Mouse (Mus musculus) heart, adult 9 months (tissue): ENCODE measurements around the gene Mef2d.

Experiments used
- DNase-seq, 2 experiments: peaks; one replicate each; pipeline ENCODE4 v3.0.0; 2022; ENCODE audit warnings: low spot score in 2 of 2

The Mef2d gene

GRCm38 (mm10) chr3:88207451-88208100 is 65.4 kb downstream of the Mef2d start:
- no peak for DNase-seq

- DNase-seq = no peak
Measured at GRCm38 (mm10) chr3:88208226-88208720, 66.1 kb downstream of the Mef2d start.

- DNase-seq = no peak
Measured at GRCm38 (mm10) chr3:88209306-88209705, 67.1 kb downstream of the Mef2d start.

GRCm38 (mm10) chr3:88210121-88210520 is 67.9 kb downstream of the Mef2d start:
- no peak for DNase-seq

- no peak for DNase-seq
Measured at GRCm38 (mm10) chr3:88210918-88211317, 68.7 kb downstream of the Mef2d start.

- DNase-seq = no peak
Measured at GRCm38 (mm10) chr3:88212356-88212755, 70.2 kb downstream of the Mef2d start.

- DNase-seq = no peak
Measured at GRCm38 (mm10) chr3:88213019-88213418, 70.8 kb downstream of the Mef2d start.

GRCm38 (mm10) chr3:88214197-88214938 is 72.2 kb downstream of the Mef2d start:
- no peak for DNase-seq

- DNase-seq = no peak
Measured at GRCm38 (mm10) chr3:88214971-88215552, 72.9 kb downstream of the Mef2d start.

- no peak for DNase-seq
Measured at GRCm38 (mm10) chr3:88215553-88216004, 73.4 kb downstream of the Mef2d start.

- no peak for DNase-seq
Measured at GRCm38 (mm10) chr3:88216116-88216515, 73.9 kb downstream of the Mef2d start.

- no peak for DNase-seq
Measured at GRCm38 (mm10) chr3:88216534-88217326, 74.6 kb downstream of the Mef2d start.

- DNase-seq = no peak
Measured at GRCm38 (mm10) chr3:88217679-88218078, 75.5 kb downstream of the Mef2d start.

GRCm38 (mm10) chr3:88219940-88220339 is 77.8 kb downstream of the Mef2d start:
- DNase-seq = no peak

GRCm38 (mm10) chr3:88220842-88221241 is 78.7 kb downstream of the Mef2d start:
- DNase-seq = peak in 1 of 2 experiments; percentile 18
